Mouse (Mus musculus): ENCODE results near the gene Ptch2. TPM values are rescaled to one million over a fixed set of nuclear protein-coding genes. Genes with fewer than 3 reads are reported as not detected.

Gene Ptch2
- polyA plus RNA-seq, 1 experiment, result 0.20 TPM

DNA sequence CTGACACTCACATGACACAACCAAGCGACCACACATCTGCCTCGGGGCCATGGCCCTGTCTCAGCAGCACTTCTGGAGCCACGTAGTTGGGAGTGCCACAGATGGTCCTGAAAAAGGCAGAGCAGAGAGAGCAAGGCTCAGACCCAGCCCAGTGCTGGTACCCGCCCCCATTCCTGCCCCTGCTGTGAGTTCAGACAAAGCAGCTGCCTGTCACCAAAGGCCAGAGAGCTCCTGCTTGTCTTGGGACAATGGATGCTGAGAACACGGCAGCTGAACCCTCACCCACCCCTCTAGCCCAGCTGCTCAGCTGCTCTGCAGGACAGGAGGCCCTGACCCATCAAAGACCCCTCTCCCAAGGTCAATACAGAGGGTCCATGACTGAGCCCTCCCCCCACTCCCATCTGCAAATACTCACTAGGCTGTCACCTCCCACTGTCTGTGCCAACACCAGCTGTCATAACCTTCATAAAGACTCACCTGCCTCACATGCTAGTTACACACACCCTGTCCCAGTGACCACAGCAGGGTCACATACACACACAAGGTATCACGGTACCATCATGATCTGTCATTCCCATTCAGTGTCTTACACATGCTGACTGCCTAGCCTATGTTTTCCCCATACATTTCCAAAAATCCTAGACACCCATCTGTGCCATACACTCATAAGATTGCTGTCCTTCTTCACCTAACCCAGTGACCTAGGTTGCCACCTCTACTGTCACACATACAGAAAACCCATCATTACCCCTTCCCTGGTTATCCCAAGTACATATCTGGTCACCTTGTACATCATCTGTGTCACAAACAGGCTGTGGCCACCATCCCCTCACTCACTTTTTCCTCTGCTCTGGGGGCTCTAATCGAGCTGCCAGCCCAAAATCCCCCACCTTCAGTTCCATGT lies 36.3 kb downstream of the Ptch2 start:
- TF ChIP-seq FOSL1 (IDR thresholded peaks at IDR 0.05; ENCODE audit: insufficient read depth, low read length, poor library complexity, severe bottlenecking) (no peak), MYOD1 (IDR thresholded peaks at IDR 0.05; ENCODE audit: control insufficient read depth, insufficient read length, low read depth) (peak; percentile 30), MYOG (IDR thresholded peaks at IDR 0.05; ENCODE audit: control insufficient read depth, extremely low read depth, insufficient read length) (no peak)
- H3K4me3 ChIP-seq (ENCODE audit: insufficient read depth, poor library complexity, severe bottlenecking), result peak overlapping the region; percentile 75
- peaks cover 25% of the 10 kb centered on the region for H3K79me2 ChIP-seq (ENCODE audit: control insufficient read depth, insufficient read depth)
- peaks cover 37% of the 10 kb centered on the region for H3K36me3 ChIP-seq (ENCODE audit: control insufficient read depth, insufficient read depth)
- H3K79me3 ChIP-seq (ENCODE audit: low read depth), result peaks cover 13% of the 10 kb centered on the region
- peak overlapping the region; percentile 97 for H3ac ChIP-seq (ENCODE audit: control insufficient read depth, insufficient read length, low read depth)
- no peaks in the 10 kb centered on the region for H3K27me3 ChIP-seq (ENCODE audit: control insufficient read depth, insufficient read depth, insufficient read length)

DNA sequence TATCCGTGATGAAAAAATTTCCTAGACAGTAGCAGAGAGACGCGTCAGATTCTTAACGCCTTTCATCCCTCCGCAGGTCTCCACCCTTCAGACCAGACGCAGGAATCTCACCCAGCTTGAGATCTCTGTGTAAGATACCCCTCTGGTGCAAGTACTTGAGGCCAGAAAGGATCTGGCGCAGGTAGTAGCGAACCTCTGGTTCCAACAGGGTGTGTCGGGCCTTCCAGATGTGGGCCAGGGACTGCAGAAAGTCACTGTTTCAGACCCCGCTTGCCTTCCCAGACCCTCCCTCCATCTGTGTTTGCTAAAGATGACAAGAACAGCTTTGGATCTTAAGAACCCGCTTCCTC lies 36.9 kb downstream of the Ptch2 start:
- H3K36me3 ChIP-seq (ENCODE audit: control insufficient read depth, insufficient read depth), result peaks cover 32% of the 10 kb centered on the region
- no peaks in the 10 kb centered on the region for H3K27me3 ChIP-seq (ENCODE audit: control insufficient read depth, insufficient read depth, insufficient read length)
- H3K79me3 ChIP-seq (ENCODE audit: low read depth), result peaks cover 13% of the 10 kb centered on the region
- TF ChIP-seq FOSL1 (IDR thresholded peaks at IDR 0.05; ENCODE audit: insufficient read depth, low read length, poor library complexity, severe bottlenecking) (no peak), CTCF (IDR thresholded peaks at IDR 0.05; ENCODE audit: control insufficient read depth, insufficient read depth, insufficient read length) (no peak), CEBPB (IDR thresholded peaks at IDR 0.05; ENCODE audit: low read depth) (no peak), MYOD1 (IDR thresholded peaks at IDR 0.05; ENCODE audit: control insufficient read depth, insufficient read length, low read depth) (no peak), USF1 (IDR thresholded peaks at IDR 0.05; ENCODE audit: low read depth) (no peak), MYOG (IDR thresholded peaks at IDR 0.05; ENCODE audit: control insufficient read depth, extremely low read depth, insufficient read length) (no peak), MAX (IDR thresholded peaks at IDR 0.05) (no peak)
- H3K79me2 ChIP-seq (ENCODE audit: control insufficient read depth, insufficient read depth), result peaks cover 25% of the 10 kb centered on the region
- peak overlapping the region; percentile 75 for H3K4me3 ChIP-seq (ENCODE audit: insufficient read depth, poor library complexity, severe bottlenecking)
- H3ac ChIP-seq (ENCODE audit: control insufficient read depth, insufficient read length, low read depth), result peak overlapping the region; percentile 97

DNA sequence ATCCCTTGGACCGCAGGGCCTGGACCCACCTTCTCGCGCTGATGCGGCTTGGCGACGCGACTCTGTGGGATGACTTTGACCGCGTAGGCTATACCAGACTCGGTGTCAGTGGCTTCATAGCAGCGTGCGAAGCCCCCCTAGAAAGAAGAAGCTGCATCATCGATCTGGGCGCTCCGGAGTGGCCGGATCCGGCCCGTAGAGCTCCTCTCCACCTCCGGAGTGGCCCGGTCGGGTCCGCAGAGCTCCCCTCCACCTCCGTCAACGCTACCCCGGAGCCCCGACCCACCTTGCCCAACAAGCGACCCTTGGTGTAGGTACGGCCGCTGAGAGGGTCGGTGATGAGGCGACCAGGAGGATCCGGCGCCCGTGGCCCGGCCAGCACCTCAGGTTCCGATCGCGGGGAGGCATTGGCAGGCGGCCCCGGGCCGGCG lies 37.5 kb downstream of the Ptch2 start:
- peak overlapping the region; percentile 97 for H3ac ChIP-seq (ENCODE audit: control insufficient read depth, insufficient read length, low read depth)
- H3K4me3 ChIP-seq (ENCODE audit: insufficient read depth, poor library complexity, severe bottlenecking), result peak overlapping the region; percentile 75
- peaks cover 26% of the 10 kb centered on the region for H3K36me3 ChIP-seq (ENCODE audit: control insufficient read depth, insufficient read depth)
- H3K79me3 ChIP-seq (ENCODE audit: low read depth), result peaks cover 13% of the 10 kb centered on the region
- H3K27me3 ChIP-seq (ENCODE audit: control insufficient read depth, insufficient read depth, insufficient read length), result no peaks in the 10 kb centered on the region
- peaks cover 25% of the 10 kb centered on the region for H3K79me2 ChIP-seq (ENCODE audit: control insufficient read depth, insufficient read depth)
- no peak for TF ChIP-seq CTCF (IDR thresholded peaks at IDR 0.05; ENCODE audit: control insufficient read depth, insufficient read depth, insufficient read length)
- no peak for TF ChIP-seq USF1 (IDR thresholded peaks at IDR 0.05; ENCODE audit: low read depth)
- no peak for TF ChIP-seq MAX (IDR thresholded peaks at IDR 0.05)
- no peak for TF ChIP-seq MYOG (IDR thresholded peaks at IDR 0.05; ENCODE audit: control insufficient read depth, extremely low read depth, insufficient read length)
- no peak for TF ChIP-seq FOSL1 (IDR thresholded peaks at IDR 0.05; ENCODE audit: insufficient read depth, low read length, poor library complexity, severe bottlenecking)
- no peak for TF ChIP-seq MYOD1 (IDR thresholded peaks at IDR 0.05; ENCODE audit: control insufficient read depth, insufficient read length, low read depth)
- TF ChIP-seq CEBPB (IDR thresholded peaks at IDR 0.05; ENCODE audit: low read depth), result no peak

DNA sequence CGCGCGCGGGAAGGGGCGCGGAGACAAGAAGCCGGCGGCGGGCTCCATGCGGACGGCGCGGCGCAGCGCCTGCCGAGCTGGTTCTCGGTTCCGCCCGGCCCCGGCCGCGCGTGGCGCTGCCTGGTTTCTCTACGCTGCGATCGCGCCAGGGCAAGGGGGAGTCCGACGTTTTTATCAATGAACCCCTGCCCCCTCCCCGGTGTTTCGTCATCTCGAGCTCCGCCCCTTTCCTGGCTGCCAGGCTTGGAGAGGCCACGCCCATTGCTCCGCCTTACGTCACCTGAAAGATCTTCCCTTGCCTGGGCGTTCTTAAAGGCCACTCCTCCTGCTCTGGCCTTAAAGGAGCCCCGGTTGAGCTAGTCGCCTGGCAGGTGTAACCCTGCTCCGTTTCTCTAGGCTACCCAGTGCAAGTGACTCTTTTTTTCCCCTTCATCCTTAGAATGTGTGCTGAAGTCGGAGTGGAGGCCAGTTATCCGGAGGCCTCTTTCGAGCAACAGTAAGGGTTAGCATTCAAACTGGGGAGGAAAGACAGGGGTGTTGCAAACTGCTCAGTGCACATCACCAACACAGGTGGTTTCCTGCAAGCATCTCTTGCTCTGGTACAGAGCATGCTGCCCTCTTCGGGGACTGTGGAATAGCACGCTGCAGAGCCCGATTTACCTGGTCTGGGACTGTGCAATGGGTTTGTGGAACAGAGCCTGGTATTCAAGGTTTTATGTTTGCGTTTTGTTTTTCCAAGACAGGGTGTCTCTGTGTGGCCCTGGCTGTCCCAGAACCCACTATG lies 38.1 kb downstream of the Ptch2 start, which contains the start of gene Plk3:
Gene Plk3 (minus strand): TSS at position 147 of the 784 bp plus-strand sequence.
- TF ChIP-seq CEBPB (IDR thresholded peaks at IDR 0.05; ENCODE audit: low read depth) (peak; percentile 77), MAX (IDR thresholded peaks at IDR 0.05) (peak; percentile 40), USF1 (IDR thresholded peaks at IDR 0.05; ENCODE audit: low read depth) (no peak), FOSL1 (IDR thresholded peaks at IDR 0.05; ENCODE audit: insufficient read depth, low read length, poor library complexity, severe bottlenecking) (no peak)
- Histone ChIP-seq H3K4me3 (ENCODE audit: insufficient read depth, poor library complexity, severe bottlenecking) (peak within 1 kb of the TSS; percentile 75), H3K27me3 (ENCODE audit: control insufficient read depth, insufficient read depth, insufficient read length) (no peaks in the 10 kb centered on the region), H3ac (ENCODE audit: control insufficient read depth, insufficient read length, low read depth) (peak within 1 kb of the TSS; percentile 97), H3K79me2 (ENCODE audit: control insufficient read depth, insufficient read depth) (peaks cover 25% of the 10 kb centered on the region), H3K36me3 (ENCODE audit: control insufficient read depth, insufficient read depth) (peaks cover 19% of the 10 kb centered on the region), H3K79me3 (ENCODE audit: low read depth) (peaks cover 13% of the 10 kb centered on the region)

DNA sequence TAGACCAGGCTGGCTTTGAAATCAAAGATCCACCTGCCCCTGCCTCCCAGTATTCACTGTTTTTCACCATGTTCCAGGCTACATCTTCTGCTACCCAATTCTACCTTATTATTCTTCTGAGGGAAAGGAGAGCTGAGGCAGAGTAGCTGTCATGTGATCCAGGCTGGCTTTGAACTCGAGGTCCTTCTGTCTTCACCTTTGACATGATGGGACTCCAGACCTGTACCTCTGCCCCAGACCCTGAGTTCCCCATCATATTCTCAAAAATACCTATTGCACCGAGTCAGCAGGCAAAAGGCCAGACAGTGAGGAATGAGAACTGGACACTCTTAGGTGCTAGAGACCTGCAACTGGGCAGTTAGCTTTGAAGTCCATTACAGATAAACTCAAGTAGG lies 38.7 kb downstream of the Ptch2 start:
- H3K36me3 ChIP-seq (ENCODE audit: control insufficient read depth, insufficient read depth), result peaks cover 17% of the 10 kb centered on the region
- H3K4me3 ChIP-seq (ENCODE audit: insufficient read depth, poor library complexity, severe bottlenecking), result no peak overlapping the region
- TF ChIP-seq MAX (IDR thresholded peaks at IDR 0.05), result no peak
- TF ChIP-seq MYOD1 (IDR thresholded peaks at IDR 0.05; ENCODE audit: control insufficient read depth, insufficient read length, low read depth), result no peak
- no peak for TF ChIP-seq CTCF (IDR thresholded peaks at IDR 0.05; ENCODE audit: control insufficient read depth, insufficient read depth, insufficient read length)
- no peak for TF ChIP-seq MYOG (IDR thresholded peaks at IDR 0.05; ENCODE audit: control insufficient read depth, extremely low read depth, insufficient read length)
- no peak for TF ChIP-seq USF1 (IDR thresholded peaks at IDR 0.05; ENCODE audit: low read depth)
- TF ChIP-seq FOSL1 (IDR thresholded peaks at IDR 0.05; ENCODE audit: insufficient read depth, low read length, poor library complexity, severe bottlenecking), result no peak
- TF ChIP-seq CEBPB (IDR thresholded peaks at IDR 0.05; ENCODE audit: low read depth), result no peak
- H3K79me2 ChIP-seq (ENCODE audit: control insufficient read depth, insufficient read depth), result peaks cover 25% of the 10 kb centered on the region
- peaks cover 13% of the 10 kb centered on the region for H3K79me3 ChIP-seq (ENCODE audit: low read depth)
- no peak overlapping the region for H3ac ChIP-seq (ENCODE audit: control insufficient read depth, insufficient read length, low read depth)
- H3K27me3 ChIP-seq (ENCODE audit: control insufficient read depth, insufficient read depth, insufficient read length), result no peaks in the 10 kb centered on the region
